Mouse (Mus musculus) right cerebral cortex, postnatal 36 days (tissue): Measurements from ENCODE around the gene Efcab6.
A peak's percentile ranks its signal among the peaks of the same experiment; 100 is the strongest.
"Not testable (repeated sequence)": the region's sequence is repeated elsewhere in the genome, so short reads cannot be mapped to it uniquely, and the experiment has no call there.

Source experiments
- DNase-seq, 2 experiments: peaks; one replicate each; pipeline ENCODE4 v3.0.0; 2022; ENCODE audit warnings: low spot score in 2 of 2, mixed read lengths in 1 of 2

Efcab6 gene

GRCm38 (mm10) chr15:84065140-84065539, at the start of gene Efcab6:
TSS of gene Efcab6 (minus strand) at chr15:84065379.
- peak; percentile 71 to 79 for DNase-seq

- DNase-seq, result no peak
Observed at GRCm38 (mm10) chr15:84113873-84114272, 48.7 kb upstream of the Efcab6 start.

GRCm38 (mm10) chr15:84108899-84109298, 43.7 kb upstream of the Efcab6 start:
- DNase-seq, result no peak

GRCm38 (mm10) chr15:84105924-84106500, 40.8 kb upstream of the Efcab6 start:
- no peak for DNase-seq

- DNase-seq, result peak; percentile 46 to 62
Observed at GRCm38 (mm10) chr15:84105105-84105923, 40.1 kb upstream of the Efcab6 start, which contains the start of gene Sult4a1. TSS of gene Sult4a1 (minus strand) at chr15:84105754.

- DNase-seq, result no peak
Observed at GRCm38 (mm10) chr15:84104626-84105025, 39.4 kb upstream of the Efcab6 start.

GRCm38 (mm10) chr15:84097536-84097935, 32.4 kb upstream of the Efcab6 start:
- DNase-seq, result not testable (repeated sequence)

- no peak for DNase-seq
Observed at GRCm38 (mm10) chr15:84096051-84096450, 30.9 kb upstream of the Efcab6 start.

GRCm38 (mm10) chr15:84094921-84095320, 29.7 kb upstream of the Efcab6 start:
- no peak for DNase-seq

GRCm38 (mm10) chr15:84086775-84087174, 21.6 kb upstream of the Efcab6 start:
- no peak for DNase-seq

GRCm38 (mm10) chr15:84086364-84086763, 21.2 kb upstream of the Efcab6 start:
- no peak for DNase-seq

GRCm38 (mm10) chr15:84080069-84080468, 14.9 kb upstream of the Efcab6 start:
- no peak for DNase-seq

- peak; percentile 59 to 84 for DNase-seq
Observed at GRCm38 (mm10) chr15:84079519-84079918, 14.3 kb upstream of the Efcab6 start.

GRCm38 (mm10) chr15:84078667-84079066, 13.5 kb upstream of the Efcab6 start:
- peak in 1 of 2 experiments; percentile 60 for DNase-seq

- DNase-seq, result no peak
Observed at GRCm38 (mm10) chr15:84077151-84077550, 12.0 kb upstream of the Efcab6 start.

- DNase-seq, result no peak
Observed at GRCm38 (mm10) chr15:84074705-84075185, 9.6 kb upstream of the Efcab6 start.

- no peak for DNase-seq
Observed at GRCm38 (mm10) chr15:84073911-84074704, 8.9 kb upstream of the Efcab6 start.

- no peak for DNase-seq
Observed at GRCm38 (mm10) chr15:84073058-84073457, 7.9 kb upstream of the Efcab6 start.

GRCm38 (mm10) chr15:84072226-84072625, 7.0 kb upstream of the Efcab6 start:
- DNase-seq, result peak; percentile 73 to 79

GRCm38 (mm10) chr15:84070116-84070676, 5.0 kb upstream of the Efcab6 start:
- DNase-seq, result no peak

GRCm38 (mm10) chr15:84069455-84070050, 4.4 kb upstream of the Efcab6 start:
- no peak for DNase-seq
